Mouse (Mus musculus) ES-Bruce4 (cell line): ENCODE data around the gene Ap1b1.

Experiments
- CTCF ChIP-seq: IDR thresholded peaks from one replicate; pipeline ENCODE4 v1.8.1; 2011; ENCODE audit warnings: low read depth, low read length
- EP300 ChIP-seq: IDR thresholded peaks from 2 replicates; pipeline ENCODE4 v1.6.1; 2011; ENCODE audit warnings: low read depth, low read length; ENCODE audit not compliant: insufficient read depth
- POLR2A ChIP-seq: IDR thresholded peaks from one replicate; pipeline ENCODE4 v1.8.1; 2011; ENCODE audit warnings: low read length; ENCODE audit not compliant: insufficient read depth

DNA sequence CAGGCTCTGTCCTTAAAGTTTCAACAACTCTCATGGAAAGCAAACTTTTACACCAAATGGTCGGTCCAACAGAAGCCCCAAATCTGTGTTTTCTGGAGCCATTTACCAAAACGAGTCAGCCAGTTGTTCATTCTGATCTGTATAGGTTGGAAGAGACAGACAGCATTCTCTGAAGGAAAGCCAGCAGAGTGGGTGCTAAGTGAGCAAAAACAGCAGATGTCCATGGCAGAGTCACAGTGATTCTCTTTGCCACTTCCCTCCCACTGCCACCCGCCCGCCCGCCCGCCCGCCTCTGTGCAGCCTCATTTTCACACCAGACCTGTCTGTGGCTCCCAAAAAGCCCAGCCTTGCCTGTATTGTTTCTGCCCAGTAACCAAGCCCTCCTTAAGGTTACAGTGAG is 41.6 kb downstream of the Ap1b1 start:
- TF ChIP-seq CTCF: no peak
- TF ChIP-seq POLR2A: no peak
- TF ChIP-seq EP300: no peak
